Mouse (Mus musculus) E14TG2a.4 (cell line): Measurements from ENCODE around the gene Shmt1.

Experiments used
- CTCF ChIP-seq: conservative IDR thresholded peaks from 2 replicates; pipeline ENCODE4 v1.5.1; 2014; ENCODE audit warnings: low read length
- NANOG ChIP-seq: IDR thresholded peaks from 2 replicates; pipeline ENCODE4 v1.6.1; 2014; ENCODE audit warnings: borderline replicate concordance, low read length, mixed read lengths
- POU5F1 ChIP-seq: IDR thresholded peaks from 2 replicates; pipeline ENCODE4 v1.6.1; 2014; ENCODE audit warnings: low read length, borderline replicate concordance

DNA sequence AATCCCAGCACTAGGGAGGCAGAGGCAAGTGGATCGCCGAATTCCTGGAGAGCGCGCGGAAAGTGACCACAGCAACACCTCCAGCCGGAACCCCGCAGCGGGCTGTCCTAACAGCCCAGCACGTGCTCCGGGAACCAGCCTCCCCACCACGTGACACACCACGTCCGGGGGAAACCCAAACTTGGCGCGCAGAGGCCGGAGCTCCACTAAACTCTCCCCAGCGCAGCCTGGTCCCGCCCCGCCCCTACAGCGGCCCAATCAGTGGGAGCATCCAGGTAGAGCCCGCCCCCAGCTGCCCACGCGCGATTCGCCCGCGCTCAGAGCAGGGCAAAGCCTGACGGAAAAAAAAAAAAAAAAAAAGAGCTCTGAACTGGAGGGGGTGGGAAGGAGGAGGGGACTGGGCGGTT lies 461 bp downstream of the Shmt1 start:
- TF ChIP-seq CTCF: no peak
- TF ChIP-seq NANOG: no peak
- no peak for TF ChIP-seq POU5F1
